Mouse (Mus musculus) CD4-positive naive resting alpha-beta T cell, adult 76 days (primary cell): Measurements from ENCODE around the gene Igfbpl1. TPM values are rescaled to one million over a fixed set of nuclear protein-coding genes. Genes with fewer than 3 reads are reported as not detected.

Experiments
- total RNA-seq: library from RNA; stranded (reverse); gene quantifications from one replicate; pipeline ENCODE4 v1.2.4, GENCODE M21; 2023

Igfbpl1 gene
- total RNA-seq = not detected

DNA sequence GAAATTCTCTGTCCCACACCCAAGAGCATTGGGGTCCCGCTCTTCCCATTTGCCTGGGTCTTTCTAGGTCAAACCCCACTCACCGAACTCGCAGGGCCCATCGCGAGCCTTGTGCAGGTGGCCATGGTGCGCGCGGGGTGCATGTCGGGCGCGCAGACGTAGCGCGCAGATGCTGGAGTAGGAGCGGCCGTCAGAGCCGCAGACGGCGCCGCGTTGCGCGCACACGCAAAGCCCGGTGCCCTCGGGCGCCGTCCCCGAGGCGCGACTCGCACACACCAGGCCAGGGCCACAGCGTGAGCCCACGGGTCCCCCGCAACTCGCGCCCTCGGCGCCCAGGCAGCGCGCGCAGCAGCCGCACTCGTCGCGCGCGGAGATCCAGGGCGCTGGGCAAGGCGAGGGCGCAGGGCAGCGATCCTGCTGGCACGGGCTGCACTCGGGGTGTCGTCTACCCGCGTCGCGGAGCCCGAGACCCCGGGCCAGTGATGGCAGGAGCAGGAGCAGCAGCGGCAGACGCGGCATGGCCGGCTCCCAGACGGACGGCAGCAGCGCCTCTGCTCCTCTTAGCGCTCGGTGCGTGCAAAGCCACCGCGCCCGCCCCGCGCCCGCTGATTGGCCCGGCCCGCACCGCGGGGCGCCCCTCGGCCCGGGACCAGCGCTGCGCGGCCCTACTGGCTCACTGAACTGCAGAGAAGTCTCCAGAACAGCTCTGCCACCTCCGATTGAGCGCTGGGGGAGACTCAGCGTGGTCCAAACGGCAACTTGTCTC lies at the start of gene Igfbpl1:
Gene Igfbpl1, minus strand, starts transcription at position 649 of the 766 bp plus-strand sequence.

DNA sequence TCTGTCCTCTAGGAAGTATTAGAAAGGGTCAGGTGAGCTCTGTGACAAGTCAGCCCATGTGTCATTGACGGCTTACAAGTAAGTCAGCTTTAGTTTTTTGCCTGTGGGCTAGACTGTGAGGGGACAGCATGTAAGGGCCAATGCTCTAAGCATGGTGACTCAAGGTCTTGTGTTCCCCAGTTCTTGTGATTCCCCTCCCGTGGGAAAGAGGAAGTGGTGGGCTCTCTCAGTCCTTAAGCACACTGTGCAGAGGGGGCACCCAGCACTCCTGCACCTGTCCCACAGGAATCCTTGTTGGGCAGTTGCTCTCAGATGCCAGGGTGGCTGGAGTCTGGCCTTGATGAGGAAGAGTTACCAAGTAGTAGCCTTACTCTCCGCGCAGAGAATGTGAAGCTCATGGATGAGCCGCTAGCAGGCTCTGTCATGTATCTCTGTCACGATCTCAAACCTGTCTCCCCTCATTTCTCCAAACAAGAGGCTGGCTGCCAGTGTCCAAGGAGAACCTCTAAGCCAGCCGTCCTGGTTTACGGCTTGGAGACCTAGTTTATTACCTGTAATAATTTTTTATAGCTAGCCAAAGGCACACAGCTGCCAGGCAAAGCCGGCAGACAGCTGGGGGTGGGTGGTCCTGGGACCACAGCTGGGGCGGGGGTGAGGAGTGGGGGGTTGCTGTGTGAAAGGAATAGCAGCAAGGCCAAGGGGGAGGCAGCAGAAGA lies 21.5 kb upstream of the Igfbpl1 start, which contains the start of gene Stra6l:
Gene Stra6l, plus strand, starts transcription at position 556 of the 716 bp plus-strand sequence.

DNA sequence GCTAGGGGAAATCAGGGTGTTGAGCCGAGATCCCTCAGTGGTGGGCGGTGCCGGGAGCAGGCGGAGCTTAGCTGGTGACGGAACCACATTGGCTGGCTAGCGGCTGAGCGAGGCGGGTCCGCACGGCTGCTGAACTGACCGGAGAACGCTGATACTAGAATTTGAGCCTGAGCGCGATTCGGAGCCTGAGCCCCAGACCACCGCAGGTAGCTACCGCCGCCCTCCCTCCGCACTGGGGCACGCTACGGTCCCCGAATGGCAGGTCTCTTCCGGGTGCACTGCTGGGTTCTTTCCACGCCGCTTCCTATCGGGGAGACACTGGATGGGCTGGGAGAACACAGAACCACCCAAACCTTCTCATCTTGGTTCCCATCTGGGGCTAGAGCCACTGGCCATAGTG lies 27.8 kb downstream of the Igfbpl1 start, which contains the start of gene Aldh1b1:
Gene Aldh1b1, plus strand, starts transcription at position 59 of the 400 bp plus-strand sequence.

Other genes with a start within 250 kb of the Igfbpl1 start
- 4.0 TPM for gene Aldh1b1, start 27.9 kb downstream of the Igfbpl1 start, total RNA-seq
- 0.26 TPM for gene Stra6l, start 21.7 kb upstream of the Igfbpl1 start, total RNA-seq
- not detected for gene Ccdc180, start 63.4 kb upstream of the Igfbpl1 start, total RNA-seq
- 4.4 TPM for gene Tdrd7, start 138.4 kb upstream of the Igfbpl1 start, total RNA-seq
- gene Tmod1, start 212.0 kb upstream of the Igfbpl1 start, total RNA-seq = 0.47 TPM